Mouse (Mus musculus) midbrain, embryonic 14.5 days (tissue): Measurements from ENCODE around the gene Gm20683. TPM values are rescaled to one million over a fixed set of nuclear protein-coding genes. Genes with fewer than 3 reads are reported as not detected.
A peak's percentile ranks its signal among the peaks of the same experiment; 100 is the strongest.
"Not testable (repeated sequence)": the region's sequence is repeated elsewhere in the genome, so short reads cannot be mapped to it uniquely, and the experiment has no call there.

Experiments used
- ATAC-seq: fragments of 200-750 bp; cut with Nextera tagmentation; 2 replicates; pipeline ENCODE4 v1.8.0; 2017; ENCODE audit warnings: moderate number of reproducible peaks, moderate library complexity; ENCODE audit not compliant: low FRiP score, low TSS enrichment
- DNase-seq: peaks from one replicate; pipeline ENCODE4 v3.0.0-alpha.2; 2015
- H3K27ac ChIP-seq: fragments of 300-500 bp; sonication (generic); replicated peaks from 2 replicates; pipeline ENCODE4 v1.5.1; 2014; ENCODE audit warnings: mild to moderate bottlenecking, low read depth, low read length, moderate library complexity
- H3K27me3 ChIP-seq: fragments of 300-500 bp; sonication (generic); 2 replicates; pipeline ENCODE4 v1.6.1; 2014; ENCODE audit warnings: low read length, control low read depth, mixed read lengths; ENCODE audit not compliant: control insufficient read depth, insufficient read depth
- H3K36me3 ChIP-seq: fragments of 300-500 bp; sonication (generic); 2 replicates; pipeline ENCODE4 v1.6.1; 2014; ENCODE audit warnings: low read length, control low read depth; ENCODE audit not compliant: control insufficient read depth, insufficient read depth
- H3K4me1 ChIP-seq: fragments of 300-500 bp; sonication (generic); 2 replicates; pipeline ENCODE4 v1.6.1; 2014; ENCODE audit warnings: mild to moderate bottlenecking, antibody characterized with exemption, low read length, control low read depth; ENCODE audit not compliant: control insufficient read depth, insufficient read depth
- H3K4me2 ChIP-seq: fragments of 300-500 bp; sonication (generic); 2 replicates; pipeline ENCODE4 v1.6.1; 2014; ENCODE audit warnings: mild to moderate bottlenecking, low read length, moderate library complexity
- H3K4me3 ChIP-seq: fragments of 300-500 bp; sonication (generic); replicated peaks from 2 replicates; pipeline ENCODE4 v1.5.1; 2014; ENCODE audit warnings: low read depth, low read length
- H3K9ac ChIP-seq: fragments of 300-500 bp; sonication (generic); replicated peaks from 2 replicates; pipeline ENCODE4 v1.6.1; 2014; ENCODE audit warnings: mild to moderate bottlenecking, low read length, moderate library complexity
- H3K9me3 ChIP-seq: fragments of 300-500 bp; sonication (generic); 2 replicates; pipeline ENCODE4 v1.6.1; 2016; ENCODE audit warnings: low read length, control low read depth, mixed read lengths; ENCODE audit not compliant: control insufficient read depth
- WGBS: fragments of 180-500 bp; shearing (Covaris S2); extraction: QIAGEN DNeasy Blood & Tissue Kit; methylation state at CpG from one replicate; pipeline ENCODE4 v1.1.7; 2014; 5-methylcytosine and 5-hydroxymethylcytosine counted together
- polyA plus RNA-seq: library from polyadenylated mRNA; unstranded; fragments of >200 nt; fragmentation: Nextera tagmentation; extraction: Ambion mirVana; gene quantifications from 2 replicates; pipeline ENCODE4 v1.2.1, GENCODE M21; 2014

The Gm20683 gene
- polyA plus RNA-seq, 1 experiment from 2014 or later = 8.0 TPM

GRCm38 (mm10) chr17:25875171-25876136 lies 33.9 kb upstream of the Gm20683 start:
- DNase-seq = peak; percentile 94
- WGBS = under 1% methylated on average over 59 of the region's 59 CpGs

GRCm38 (mm10) chr17:25874721-25875170 lies 33.2 kb upstream of the Gm20683 start, which contains the start of gene Mettl26:
Gene Mettl26 (plus strand): TSS chr17:25875074.
- Histone ChIP-seq H3K27ac (peak within 1 kb of the TSS; percentile 94), H3K4me2 (peak within 1 kb of the TSS; percentile 97), H3K4me1 (peaks cover 23% of the 10 kb centered on the region), H3K27me3 (no peaks in the 10 kb centered on the region), H3K36me3 (peaks cover 17% of the 10 kb centered on the region), H3K4me3 (peak within 1 kb of the TSS; percentile 75), H3K9me3 (no peaks in the 10 kb centered on the region), H3K9ac (peak within 1 kb of the TSS; percentile 80)
- DNase-seq = peak; percentile 97
- ATAC-seq = peak; percentile 79
- WGBS = under 1% methylated on average over 25 of the region's 25 CpGs

More at GRCm38 (mm10) chr17:25875171-25876136, 33.9 kb upstream of the Gm20683 start:
- peaks cover 21% of the 10 kb centered on the region for H3K36me3 ChIP-seq
- peaks cover 29% of the 10 kb centered on the region for H3K4me1 ChIP-seq
- H3K9ac ChIP-seq = peak overlapping the region; percentile 80
- peak overlapping the region; percentile 94 for H3K27ac ChIP-seq
- no peaks in the 10 kb centered on the region for H3K27me3 ChIP-seq
- H3K4me2 ChIP-seq = peak overlapping the region; percentile 97
- peak; percentile 89 for ATAC-seq
- H3K9me3 ChIP-seq = no peaks in the 10 kb centered on the region
- H3K4me3 ChIP-seq = peak overlapping the region; percentile 75

GRCm38 (mm10) chr17:25874148-25874720 lies 32.7 kb upstream of the Gm20683 start:
- Histone ChIP-seq H3K4me3 (peak overlapping the region; percentile 75), H3K9ac (peak overlapping the region; percentile 48), H3K4me1 (peaks cover 22% of the 10 kb centered on the region), H3K27ac (peak overlapping the region; percentile 94), H3K4me2 (peak overlapping the region; percentile 97), H3K27me3 (no peaks in the 10 kb centered on the region), H3K9me3 (no peaks in the 10 kb centered on the region), H3K36me3 (peaks cover 16% of the 10 kb centered on the region)
- DNase-seq = no peak
- 6% methylated on average over 14 of the region's 14 CpGs for WGBS
- ATAC-seq = no peak

GRCm38 (mm10) chr17:25873405-25874147 lies 32.0 kb upstream of the Gm20683 start:
- no peak for ATAC-seq
- H3K4me3 ChIP-seq = peak overlapping the region; percentile 75
- 81% methylated on average over 11 of the region's 11 CpGs for WGBS
- peaks cover 22% of the 10 kb centered on the region for H3K4me1 ChIP-seq
- H3K27ac ChIP-seq = peak overlapping the region; percentile 94
- no peaks in the 10 kb centered on the region for H3K9me3 ChIP-seq
- H3K9ac ChIP-seq = peak overlapping the region; percentile 48; the same call in 1 of the 2 replicates
- H3K27me3 ChIP-seq = no peaks in the 10 kb centered on the region
- H3K36me3 ChIP-seq = peaks cover 10% of the 10 kb centered on the region
- peak overlapping the region; percentile 97 for H3K4me2 ChIP-seq
- DNase-seq = no peak

GRCm38 (mm10) chr17:25872676-25873075 lies 31.1 kb upstream of the Gm20683 start:
- Histone ChIP-seq H3K4me2 (no peak overlapping the region), H3K4me1 (peaks cover 26% of the 10 kb centered on the region), H3K27ac (no peak overlapping the region), H3K9ac (no peak overlapping the region), H3K27me3 (no peaks in the 10 kb centered on the region), H3K4me3 (no peak overlapping the region), H3K9me3 (no peaks in the 10 kb centered on the region), H3K36me3 (peaks cover under 1% of the 10 kb centered on the region)
- no peak for DNase-seq
- no peak for ATAC-seq
- WGBS = 83% methylated on average over 3 of the region's 3 CpGs

- peaks cover 21% of the 10 kb centered on the region for H3K4me1 ChIP-seq
- not testable (repeated sequence) for H3K27me3 ChIP-seq, ATAC-seq, H3K27ac ChIP-seq, H3K9me3 ChIP-seq, DNase-seq, H3K9ac ChIP-seq, H3K4me3 ChIP-seq, H3K4me2 ChIP-seq, H3K36me3 ChIP-seq
Measured at GRCm38 (mm10) chr17:25871566-25871965, 30.0 kb upstream of the Gm20683 start.

GRCm38 (mm10) chr17:25869954-25870353 lies 28.4 kb upstream of the Gm20683 start:
- Histone ChIP-seq H3K27me3 (no peaks in the 10 kb centered on the region), H3K9ac (no peak overlapping the region), H3K4me3 (no peak overlapping the region), H3K36me3 (no peaks in the 10 kb centered on the region), H3K9me3 (no peaks in the 10 kb centered on the region), H3K4me2 (no peak overlapping the region), H3K4me1 (peaks cover 13% of the 10 kb centered on the region), H3K27ac (no peak overlapping the region)
- ATAC-seq (no peak), DNase-seq (no peak)
- WGBS = 85% methylated on average over 2 of the region's 2 CpGs

GRCm38 (mm10) chr17:25869498-25869897 lies 27.9 kb upstream of the Gm20683 start:
- Histone ChIP-seq H3K27me3 (no peaks in the 10 kb centered on the region), H3K36me3 (no peaks in the 10 kb centered on the region), H3K9me3 (no peaks in the 10 kb centered on the region), H3K9ac (no peak overlapping the region), H3K4me3 (no peak overlapping the region), H3K27ac (no peak overlapping the region), H3K4me1 (peaks cover 12% of the 10 kb centered on the region), H3K4me2 (no peak overlapping the region)
- 90% methylated on average over 8 of the region's 8 CpGs for WGBS
- no peak for DNase-seq
- no peak for ATAC-seq
